Mouse (Mus musculus) cerebellum, adult 2 months (tissue): ENCODE measurements around the gene Ncoa3.

Experiments used
- CTCF ChIP-seq: fragments of 200-500 bp; IDR thresholded peaks from 2 replicates; pipeline ENCODE4 v1.5.1; 2011; ENCODE audit warnings: low read depth, mild to moderate bottlenecking, control low read depth, low read length, moderate library complexity, borderline replicate concordance; ENCODE audit not compliant: insufficient read depth
- POLR2A ChIP-seq: fragments of 200-500 bp; IDR thresholded peaks from 2 replicates; pipeline ENCODE4 v1.6.1; 2011; ENCODE audit warnings: low read length, control low read depth, borderline replicate concordance; ENCODE audit not compliant: insufficient read depth

DNA sequence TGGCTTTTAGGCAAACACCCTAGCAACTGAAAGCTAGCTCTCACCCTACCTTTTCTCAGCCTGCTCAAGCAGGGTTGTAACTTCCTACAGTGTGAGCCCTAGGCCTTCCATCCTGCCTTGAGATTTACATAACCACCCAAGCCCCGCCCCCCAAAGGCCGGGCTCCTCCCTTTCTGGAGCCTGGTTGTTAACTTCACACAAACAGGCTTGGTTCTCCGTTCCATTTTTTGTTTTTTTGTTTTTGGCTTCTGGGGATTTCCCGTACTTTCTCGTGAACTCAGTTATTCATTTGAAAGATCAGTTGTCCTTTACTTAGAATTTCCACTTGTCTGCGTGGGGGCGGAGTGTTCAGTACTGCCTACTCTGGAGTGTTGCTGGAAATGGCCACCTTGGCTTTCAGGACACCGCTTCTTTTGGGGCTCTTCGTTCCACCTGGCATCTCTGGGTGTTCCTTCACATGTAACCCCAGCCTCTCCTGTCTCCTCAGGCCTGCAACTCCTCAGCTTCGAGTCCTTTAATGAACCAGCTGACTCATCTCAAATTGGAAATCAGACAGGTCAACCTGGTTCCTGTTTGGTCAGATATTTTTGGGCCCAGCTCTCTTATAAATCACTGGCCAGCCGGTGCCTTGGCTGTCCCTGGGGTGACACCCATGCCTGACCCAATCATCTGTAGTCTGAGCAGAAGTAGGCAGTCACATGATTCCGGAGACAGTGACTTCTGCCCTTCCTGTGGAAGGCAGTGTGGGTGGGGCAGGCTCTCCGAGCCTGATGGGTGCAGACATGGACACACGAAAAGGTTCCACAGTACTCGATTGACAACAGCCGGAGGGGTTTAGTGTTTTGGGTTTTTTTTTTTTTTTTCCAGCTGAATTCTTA is 9.7 kb upstream of the Ncoa3 start:
- TF ChIP-seq CTCF (no peak), POLR2A (no peak)
